Mouse (Mus musculus): ENCODE measurements at regions not wholly inside any gene's neighbourhood (a gene's known extent, or its start where the extent isn't known, plus 50 kb on each side); places are given as distances from the start of the nearest gene placed in this dataset.
"Not testable (repeated sequence)": the region's sequence is repeated elsewhere in the genome, so short reads cannot be mapped to it uniquely, and the experiment has no call there.

DNA sequence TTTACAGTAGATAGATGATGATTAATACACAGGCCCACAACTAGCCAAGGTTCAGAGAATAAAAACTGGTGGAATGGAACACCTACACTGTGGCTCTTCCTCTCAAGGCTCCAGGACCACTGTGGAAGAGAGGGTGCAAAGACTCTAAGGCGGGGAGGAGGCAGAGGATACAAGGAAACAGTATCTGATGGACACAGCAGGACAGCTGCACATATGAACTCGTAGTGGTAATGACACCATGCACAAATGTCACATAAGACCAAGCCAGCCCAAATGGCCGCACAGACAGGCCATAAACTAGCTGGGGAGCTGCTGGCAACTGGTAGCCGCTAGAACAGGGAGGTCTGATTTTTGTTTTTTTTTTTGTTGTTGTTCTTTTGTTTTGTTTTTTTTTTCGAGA is 197.0 kb upstream of the Serp2 start:
- no peak for DNase-seq (ENCODE audit: low spot score)

DNA sequence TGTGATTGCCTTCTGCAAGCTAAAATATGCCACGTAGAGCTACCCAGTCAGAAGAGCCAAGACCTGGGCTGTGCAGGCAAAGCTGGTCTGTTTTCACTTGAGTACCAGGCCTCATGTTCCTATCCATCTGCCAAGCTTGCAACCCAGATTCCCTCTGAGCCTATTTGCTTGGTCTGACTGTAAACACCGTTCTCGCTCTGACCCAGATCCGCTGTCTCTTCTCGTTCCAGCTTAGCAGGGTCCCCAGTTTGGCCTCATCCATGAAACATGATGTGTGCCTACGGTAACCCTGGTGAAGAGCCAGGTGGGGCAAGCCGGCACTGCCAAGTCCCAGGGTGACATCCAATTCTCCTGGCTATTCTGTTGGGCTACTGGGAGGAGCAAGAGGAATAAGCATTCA is 192.5 kb upstream of the Serp2 start:
- no peak for DNase-seq (ENCODE audit: low spot score)

DNA sequence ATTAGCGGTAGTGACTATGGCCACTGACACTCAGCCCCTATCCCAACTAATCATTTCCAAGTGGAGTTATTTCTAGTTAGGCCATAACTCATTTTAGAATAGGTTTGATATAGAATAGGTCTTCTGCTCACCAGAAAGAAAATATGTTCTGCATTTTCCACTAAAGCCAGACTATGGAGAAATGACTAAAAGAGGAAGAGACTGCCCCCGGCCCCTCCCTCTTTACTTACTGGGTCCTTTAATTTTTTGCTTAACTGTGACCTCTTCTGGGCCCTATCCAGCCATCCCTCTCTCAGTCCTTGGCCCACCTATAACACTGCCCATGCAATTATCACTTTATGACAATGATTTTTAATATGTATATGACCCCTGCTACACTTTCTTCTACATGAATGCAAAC is 192.0 kb upstream of the Serp2 start:
- no peak for DNase-seq (ENCODE audit: low spot score)

DNA sequence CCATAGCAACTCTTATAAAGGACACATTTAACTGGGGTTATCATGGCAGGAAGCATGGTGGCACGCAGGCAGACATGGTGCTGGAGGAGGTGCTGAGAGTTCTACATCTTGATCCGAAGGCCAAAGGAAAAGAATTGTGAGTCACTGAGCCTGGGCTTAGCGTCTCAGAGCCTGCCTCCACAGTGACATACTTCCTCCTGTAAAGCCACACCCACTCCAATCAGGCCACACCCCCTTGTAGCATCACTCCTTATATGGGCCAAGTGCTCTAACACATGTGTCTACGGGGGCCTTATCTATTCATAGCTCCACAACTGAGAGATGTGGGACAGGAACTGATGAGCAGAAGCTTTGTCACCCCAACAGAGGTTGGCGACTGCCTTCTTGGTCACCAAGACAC is 191.1 kb upstream of the Serp2 start:
- no peak for DNase-seq (ENCODE audit: low spot score)

DNA sequence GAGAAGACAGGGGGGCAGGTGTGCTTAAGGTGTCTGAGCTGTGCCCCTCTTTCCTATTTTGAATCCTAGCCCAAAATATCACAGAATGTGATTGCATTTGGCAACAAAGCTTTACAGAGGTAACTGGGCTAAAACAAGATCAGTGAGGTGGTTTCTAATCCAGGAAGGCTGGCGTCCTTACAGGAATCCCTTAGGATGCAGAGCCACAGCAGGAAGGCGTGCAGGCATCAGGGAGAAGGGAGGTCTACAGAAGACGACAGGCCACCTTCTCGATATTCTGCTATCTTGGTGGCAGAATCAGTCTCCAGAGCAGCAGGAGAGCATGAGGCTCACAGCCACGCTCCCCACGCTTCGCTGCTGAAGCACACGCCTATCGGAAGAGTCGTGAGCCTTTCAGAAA is 189.6 kb upstream of the Serp2 start:
- DNase-seq (ENCODE audit: low spot score), result no peak

DNA sequence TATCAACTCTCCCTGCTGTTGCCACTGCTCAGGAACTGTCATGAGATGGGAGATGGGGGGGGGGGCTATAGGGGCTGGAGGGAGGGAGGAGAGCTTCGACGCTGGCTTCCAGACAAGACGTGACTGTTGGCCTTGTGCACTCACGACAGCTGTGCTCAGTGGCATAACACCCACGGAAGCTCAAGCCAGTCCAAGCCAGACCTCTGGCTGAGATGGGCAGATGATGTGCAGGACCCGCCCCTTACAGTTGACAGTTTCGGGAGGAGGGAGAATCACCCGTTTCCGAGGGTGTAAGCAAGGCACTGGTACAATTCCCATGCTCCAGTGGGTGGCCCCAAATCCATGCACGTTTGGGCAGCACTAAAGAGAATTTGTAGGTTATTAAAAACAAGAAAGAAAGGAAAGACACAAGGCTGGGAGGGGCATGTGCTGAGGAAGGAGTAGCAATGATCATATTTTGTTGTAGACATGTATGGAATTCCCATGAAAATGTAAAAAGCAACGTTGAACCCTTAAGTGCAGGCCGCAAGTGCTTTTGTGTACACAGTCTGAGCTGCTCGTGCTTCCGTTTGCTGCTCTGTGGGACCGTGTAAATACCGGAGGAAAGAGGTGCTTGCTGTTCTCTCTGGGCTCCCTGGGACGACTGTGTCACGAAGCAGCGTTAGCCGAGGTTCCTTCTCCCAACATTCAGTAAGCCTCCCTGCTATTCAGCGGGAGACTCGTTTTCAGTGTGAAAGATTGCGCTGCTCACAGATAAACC is 188.2 kb upstream of the Serp2 start:
- no peak for DNase-seq (ENCODE audit: low spot score)

DNA sequence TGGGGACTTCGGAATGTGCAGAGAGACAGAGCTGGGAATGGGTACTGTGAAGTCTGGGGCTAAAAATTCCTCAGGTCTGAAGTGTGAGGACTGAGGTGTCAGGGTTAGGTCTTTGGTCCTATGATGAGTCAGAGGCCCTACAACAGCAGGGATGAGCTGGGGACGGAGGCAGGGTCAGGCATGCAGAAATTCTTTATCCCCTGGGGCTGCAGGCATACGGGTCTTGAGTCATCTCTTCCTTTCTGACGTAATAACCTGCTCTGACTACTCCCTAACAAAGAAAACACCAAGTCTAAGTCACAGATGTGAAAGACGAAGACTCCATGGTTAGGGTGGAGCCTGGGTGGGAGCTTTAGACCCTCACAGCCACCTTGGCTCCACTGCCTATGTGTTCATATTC is 185.6 kb upstream of the Serp2 start:
- no peak for DNase-seq (ENCODE audit: low spot score)

DNA sequence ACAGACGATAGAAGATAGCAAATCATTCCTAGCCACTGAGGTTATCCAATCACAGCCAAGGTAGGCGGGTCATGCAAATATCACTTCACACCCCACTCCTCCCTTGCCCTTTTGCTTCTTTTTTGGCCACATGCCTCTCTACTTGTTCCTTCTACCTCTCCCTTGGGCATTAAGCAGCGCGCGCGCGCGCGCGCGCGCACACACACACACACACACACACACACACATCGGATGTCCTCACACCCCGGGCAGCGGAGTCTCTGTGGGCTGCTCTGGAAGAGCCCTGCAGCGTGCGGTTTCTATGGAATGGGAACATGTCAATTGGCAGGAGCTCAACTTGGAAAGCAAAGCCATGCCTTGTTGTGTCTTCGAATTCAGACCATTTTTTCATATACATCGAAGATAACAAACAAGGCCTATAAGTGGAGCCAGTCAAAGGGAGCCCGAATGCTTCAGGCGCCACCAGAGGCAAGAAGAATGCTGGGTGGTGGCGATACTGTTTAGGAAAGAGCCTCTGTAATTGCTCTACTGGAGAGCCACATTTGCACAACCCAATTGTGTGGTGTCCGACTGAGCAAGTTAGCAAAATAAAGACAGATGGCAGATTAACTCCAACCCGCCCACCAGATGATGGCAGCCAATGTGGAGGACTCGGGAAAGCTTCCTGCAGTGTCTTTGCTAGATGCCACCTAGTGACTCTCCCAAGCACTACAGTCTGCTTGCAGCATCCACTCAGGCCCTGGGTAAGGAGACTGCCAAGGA is 183.3 kb upstream of the Serp2 start:
- DNase-seq (ENCODE audit: low spot score), result peak; percentile 89

DNA sequence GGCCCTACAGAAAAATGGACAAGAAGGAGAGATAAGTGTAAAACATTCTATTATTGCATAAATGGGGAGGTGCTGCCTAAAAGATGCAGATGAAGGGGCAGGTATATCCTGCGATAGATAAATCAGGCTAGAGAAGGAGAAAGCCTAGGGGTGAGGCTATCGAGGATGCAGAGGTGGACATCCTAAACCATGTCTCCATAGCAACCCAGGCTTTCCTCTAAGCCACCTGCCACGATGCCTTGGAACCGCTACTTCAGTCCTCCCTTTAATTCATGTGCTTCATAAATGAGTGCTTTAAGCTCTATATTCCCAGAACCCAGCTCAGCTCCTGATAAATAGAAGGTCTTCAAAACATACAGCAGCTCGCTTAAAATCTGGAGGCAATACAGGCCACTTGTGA is 179.3 kb upstream of the Serp2 start:
- DNase-seq (ENCODE audit: low spot score), result no peak

DNA sequence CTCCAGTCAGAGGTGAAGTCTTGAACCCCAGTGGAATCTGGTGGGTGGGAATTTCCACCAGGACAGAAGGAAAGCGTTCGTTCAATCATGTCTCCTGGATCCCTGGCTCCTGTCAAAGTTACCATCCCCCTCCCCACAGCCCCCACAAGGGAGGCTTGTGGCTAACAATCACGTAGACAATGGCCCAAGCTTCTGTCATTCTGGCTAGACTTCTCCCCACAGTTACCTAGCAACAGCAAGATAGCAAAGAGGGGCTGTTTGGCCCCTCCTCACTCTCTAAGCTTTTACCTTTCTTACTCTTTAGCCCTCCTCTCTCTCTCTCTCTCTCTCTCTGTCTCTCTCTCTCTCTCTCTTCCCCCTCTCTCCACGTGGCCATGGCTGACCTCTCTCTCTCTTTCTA is 178.4 kb upstream of the Serp2 start:
- no peak for DNase-seq (ENCODE audit: low spot score)

DNA sequence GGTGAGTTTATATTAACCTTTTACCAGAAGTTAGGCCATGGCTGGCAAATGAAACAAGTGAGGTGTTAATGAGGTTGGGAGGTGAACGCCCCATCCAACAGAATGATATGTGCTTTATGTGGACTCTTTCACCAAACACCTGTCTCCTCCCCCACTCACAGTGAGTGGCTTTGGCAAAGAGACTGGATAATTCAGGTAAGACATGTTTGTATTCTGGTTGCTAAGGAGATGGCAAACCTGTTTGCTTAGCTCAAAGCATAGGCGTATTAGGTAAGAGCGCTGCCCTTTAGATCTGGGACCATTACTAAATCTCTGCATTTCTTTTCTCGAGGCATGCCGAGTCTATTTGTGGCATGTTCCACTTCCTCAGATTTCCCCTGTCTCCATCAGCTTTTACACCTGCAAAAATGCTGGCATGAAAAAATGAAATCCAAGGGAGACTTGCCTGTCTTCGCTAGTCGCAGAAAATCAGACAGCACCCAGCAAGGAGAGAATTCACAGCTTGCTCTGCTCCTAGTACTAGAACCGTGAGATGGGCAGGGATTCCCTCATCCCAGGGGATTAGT is 176.7 kb upstream of the Serp2 start:
- DNase-seq (ENCODE audit: low spot score), result no peak

DNA sequence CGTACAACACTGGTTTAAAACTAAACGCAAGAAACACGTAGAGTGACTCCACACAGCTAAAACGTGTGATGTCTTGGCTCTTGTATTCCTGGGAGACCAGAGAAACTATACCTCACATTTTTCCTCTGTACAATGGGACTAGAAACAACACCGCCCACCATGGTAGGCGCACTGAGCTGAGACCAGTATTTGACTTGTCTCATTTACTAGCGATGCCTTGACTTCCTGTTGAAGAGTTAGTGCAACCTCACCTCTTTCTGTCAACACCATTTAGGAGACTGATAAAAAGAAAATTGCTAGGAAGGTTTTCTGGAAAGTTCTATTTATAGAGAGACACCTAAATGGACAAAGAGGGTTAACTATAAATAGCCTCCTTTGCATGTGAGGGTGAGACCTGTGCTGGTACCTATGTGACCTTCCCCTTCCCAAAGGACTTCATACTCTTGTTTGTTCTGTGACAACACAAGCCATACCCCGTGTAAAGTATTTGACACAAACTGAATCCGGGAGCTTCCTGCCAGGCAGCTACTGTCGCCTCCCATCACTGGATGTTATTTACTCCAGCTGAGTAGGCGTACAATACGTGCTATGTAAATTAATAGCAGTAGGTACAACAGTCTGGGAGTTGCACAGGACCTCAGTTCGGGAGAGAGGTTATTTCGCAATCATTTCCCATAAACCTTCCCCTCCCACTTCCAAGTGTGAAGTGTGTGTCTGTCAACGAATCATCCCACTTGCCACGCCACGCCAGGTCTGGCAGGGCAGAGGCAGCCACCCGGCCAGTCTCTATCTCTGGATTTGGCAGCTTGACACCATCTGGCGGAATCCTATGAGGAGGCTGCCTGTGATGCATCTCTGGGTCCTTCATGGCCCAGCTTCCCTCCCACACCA is 174.7 kb upstream of the Serp2 start:
- DNase-seq (ENCODE audit: low spot score), result no peak

DNA sequence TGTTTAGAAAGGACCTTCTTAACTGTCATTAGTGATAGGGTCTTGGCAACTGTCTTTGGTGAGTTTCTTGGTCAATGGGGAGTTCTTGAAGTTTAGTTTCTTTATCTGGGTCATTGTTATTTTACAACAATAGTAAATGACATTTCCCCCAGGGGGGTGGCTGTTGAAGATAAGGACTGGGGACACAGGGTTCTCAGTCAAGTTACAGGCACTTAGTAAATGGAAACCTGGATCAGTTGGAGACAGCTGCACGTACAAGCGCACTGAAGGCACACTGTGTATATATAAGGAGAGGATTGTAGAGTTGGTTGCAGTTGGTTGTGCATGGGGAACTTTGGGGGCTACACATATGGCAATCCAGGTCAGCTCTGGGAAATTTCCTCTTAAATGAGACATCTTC is 169.2 kb upstream of the Serp2 start:
- DNase-seq (ENCODE audit: low spot score), result no peak

DNA sequence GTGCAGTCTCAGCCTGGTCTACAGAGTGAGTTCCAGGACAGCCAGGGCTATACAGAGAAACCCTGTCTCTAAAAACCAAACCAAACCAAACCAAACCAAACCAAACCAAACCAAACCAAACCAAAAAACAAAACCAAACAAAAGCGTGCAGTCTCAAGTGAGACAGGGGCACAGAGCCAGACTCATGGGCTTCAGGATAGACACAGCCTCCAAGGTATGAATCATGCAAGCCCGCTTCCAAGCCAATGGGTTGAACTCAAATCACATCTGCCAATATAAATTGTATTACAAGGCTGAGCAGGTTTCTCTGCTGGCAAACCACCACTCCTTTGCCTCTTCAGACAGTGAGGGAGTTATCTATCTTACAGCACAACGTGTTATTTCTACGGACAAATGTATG is 168.5 kb upstream of the Serp2 start:
- DNase-seq (ENCODE audit: low spot score), result not testable (repeated sequence)

DNA sequence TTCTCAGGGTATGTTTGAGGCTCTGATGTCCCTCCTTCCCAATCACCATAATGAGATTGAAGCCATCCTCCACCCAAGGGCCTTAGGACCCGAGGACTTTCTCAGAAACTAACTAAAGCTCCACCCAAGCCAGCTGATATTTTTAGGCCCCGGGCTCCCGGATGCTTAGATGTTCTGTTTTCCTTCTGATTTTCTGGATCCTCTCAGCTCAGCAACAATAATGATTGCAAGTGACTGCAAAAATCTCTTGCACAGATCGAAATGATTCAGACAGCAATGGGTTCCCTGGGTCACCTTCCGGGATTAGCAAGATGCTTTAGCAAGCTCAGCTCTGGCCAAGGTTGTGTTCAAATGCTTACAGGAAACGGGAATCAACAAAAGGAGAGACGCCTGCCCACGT is 168.1 kb upstream of the Serp2 start:
- no peak for DNase-seq (ENCODE audit: low spot score)

DNA sequence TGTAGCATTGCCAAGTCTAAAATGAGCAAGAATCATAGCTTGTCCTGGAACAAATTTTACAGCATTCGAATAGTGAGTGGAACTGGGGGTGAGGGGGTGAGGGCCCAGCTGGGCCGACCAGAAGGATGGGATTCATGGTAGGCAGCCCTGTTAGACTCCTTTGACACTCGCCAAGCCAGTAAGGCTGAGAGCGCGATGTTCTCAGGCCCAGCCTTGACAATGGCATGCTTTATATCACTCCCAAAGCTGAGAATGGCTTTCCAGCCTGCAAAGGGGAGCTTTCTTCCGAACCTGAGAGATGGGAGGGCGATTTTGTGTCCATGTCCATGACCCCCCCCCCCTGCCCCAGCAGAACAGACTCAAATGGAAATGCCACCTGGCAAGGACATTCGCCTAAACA is 167.7 kb upstream of the Serp2 start:
- DNase-seq (ENCODE audit: low spot score), result peak; percentile 37

DNA sequence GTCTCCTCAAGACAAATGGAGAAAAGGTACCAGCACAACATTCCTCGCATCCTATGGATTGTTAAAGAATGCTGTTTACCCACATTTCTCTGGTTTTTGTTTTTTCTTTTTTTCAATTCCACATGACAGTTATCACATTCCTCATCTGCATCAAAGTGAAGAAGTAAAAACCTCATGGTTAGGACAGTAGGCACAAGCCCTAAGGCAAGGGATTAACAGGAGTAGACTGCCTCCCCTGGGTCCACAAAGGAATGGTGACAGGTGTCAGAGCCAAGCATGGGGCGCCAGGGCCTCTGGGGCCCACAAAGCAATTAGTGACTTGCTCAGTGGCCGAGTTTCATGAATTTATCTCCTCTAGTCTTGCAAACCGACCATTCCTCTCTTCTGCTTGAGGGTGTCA is 166.9 kb upstream of the Serp2 start:
- DNase-seq (ENCODE audit: low spot score), result no peak

DNA sequence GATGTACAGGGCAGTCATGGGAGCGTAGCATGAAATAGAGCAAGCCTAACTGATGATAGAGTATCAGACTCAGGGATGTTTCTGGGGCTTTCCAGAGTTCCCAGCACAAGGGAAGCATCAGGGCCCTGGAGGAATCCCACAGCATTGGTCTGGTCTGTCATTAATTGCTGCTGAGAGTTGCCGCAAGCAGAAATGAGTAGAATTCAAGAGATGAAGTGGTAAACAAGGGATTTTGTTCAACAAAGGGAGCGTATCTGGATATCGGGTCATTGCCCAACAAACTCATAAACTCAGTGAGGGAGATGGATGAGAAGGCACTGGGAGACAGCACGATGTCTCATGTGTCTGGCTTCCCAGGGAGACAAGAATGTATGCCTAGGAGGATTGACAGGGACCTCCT is 165.6 kb upstream of the Serp2 start:
- no peak for DNase-seq (ENCODE audit: low spot score)

DNA sequence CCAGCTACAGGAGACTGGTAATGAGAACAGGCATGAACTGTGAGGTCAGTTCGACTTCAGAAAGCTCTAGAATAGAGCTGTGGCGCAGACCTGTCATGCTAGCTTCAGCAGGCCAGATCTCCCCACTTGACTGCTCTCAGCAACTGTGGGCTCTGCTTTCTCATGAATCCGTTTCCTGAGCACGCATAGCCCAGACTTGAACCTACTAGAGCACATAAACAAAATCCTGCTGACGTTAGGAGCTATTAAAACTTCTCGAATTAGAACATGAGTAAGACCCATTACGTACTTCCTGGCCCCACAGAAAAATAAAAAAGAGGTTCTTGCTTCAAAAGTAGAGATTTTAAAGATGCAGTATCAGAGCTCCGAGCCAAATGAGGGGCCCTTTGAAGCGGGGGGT is 165.1 kb upstream of the Serp2 start:
- no peak for DNase-seq (ENCODE audit: low spot score)

DNA sequence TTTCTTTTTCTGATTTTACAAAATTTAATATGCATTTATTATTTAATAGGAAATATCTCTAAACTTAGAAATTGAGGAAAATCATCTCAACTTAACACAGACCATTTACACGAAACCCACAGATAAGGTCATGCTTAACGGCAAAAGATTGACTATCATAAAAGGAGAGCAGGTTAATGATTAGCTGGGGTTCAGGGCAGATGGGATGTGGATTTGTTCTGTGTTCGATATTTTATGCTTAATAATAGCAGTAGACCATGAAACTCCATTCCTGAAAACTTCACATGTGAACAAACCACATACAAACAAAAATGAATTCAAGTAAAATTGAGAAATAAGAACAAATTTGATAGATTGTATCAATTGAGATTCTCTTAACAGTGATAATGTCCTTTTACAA is 160.4 kb upstream of the Serp2 start:
- DNase-seq (ENCODE audit: low spot score), result no peak

DNA sequence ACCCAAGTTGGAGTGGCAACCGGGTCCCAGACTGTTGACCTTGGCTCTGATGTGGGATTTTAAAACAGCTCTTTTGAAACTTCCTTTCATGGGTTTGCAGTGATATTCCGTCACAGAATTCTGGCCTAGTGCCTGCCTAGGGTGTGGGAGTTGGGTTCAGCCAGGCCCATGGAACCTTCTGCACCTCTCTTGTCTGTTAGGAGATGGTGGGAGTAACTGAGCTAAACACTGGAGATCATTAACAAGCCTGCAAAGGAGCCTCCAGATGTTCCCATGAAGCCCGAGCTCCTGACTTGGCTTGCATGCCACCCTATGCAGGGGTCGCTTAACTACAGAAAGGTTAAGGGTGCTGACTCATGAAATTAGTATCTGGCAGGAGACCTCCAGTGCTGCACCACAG is 158.0 kb upstream of the Serp2 start:
- DNase-seq (ENCODE audit: low spot score), result no peak

DNA sequence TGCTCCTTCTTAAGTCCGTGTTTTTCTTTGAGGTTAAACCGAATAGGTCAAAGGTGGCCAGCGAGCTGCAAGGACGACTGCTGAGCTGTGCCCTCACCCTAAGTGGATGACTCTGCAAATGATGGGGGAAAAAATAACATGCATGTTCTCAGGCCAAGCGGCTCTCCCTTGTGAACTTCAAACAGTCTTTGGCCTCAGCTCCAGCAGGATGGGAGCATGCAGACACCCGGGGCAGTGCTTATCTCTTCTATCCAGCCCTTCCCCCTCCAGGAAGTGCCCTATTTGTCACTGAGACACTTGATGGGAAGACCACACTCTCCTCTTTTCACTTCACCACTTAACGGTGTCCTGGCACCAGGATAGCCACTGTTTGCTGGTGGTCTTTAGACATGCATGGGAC is 157.3 kb upstream of the Serp2 start:
- DNase-seq (ENCODE audit: low spot score), result no peak

DNA sequence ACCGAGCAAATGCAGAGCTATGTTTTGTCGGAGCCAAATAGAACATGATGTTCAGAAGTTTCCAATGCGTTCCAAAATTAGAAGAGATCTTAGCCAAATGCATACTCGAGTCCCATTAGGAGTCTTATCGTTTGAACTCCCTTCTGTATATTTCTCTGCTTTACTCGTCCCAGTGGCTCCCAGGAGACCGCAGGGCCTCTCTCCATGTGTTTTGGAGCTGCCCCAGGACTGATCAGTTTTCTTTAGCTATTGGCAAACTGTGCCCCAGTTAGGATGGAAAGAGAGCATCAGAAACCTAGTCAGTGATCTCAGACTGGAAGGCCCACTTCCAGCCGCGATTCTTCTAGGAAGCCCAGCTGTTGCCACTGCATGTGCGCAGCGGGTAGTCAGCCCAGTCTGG is 152.0 kb upstream of the Serp2 start:
- DNase-seq (ENCODE audit: low spot score), result no peak

All from layer of hippocampus, adult 11-12 months (tissue).